Mouse (Mus musculus): ENCODE results near the gene Spp2. TPM values are rescaled to one million over a fixed set of nuclear protein-coding genes. Genes with fewer than 3 reads are reported as not detected.

Gene Spp2
- polyA plus RNA-seq, 1 experiment from 2014 or later, result 0.53 TPM

DNA sequence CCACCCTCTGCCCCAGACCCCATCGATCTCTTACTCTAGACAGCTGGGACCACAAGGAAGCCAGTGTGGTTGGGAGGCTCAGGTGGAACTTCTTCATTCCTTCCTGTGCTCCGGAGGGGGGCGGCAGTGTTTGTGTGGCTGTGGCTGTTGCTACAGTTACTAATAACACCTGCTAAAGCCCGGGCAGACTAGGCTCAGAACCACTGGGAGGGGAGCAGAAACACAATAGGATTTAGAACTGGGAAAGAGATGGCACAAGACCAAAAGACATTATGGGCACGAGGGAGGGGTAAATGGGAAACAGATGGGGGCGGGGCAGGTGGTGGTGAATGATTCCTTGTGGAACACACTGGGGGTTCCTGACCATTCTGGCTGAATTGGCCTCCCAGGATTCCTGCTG lies 55.7 kb downstream of the Spp2 start:
- ATAC-seq, result no peak
- no peak overlapping the region for H3K4me2 ChIP-seq (ENCODE audit: low read length)
- H3K4me3 ChIP-seq (replicated peaks; ENCODE audit: low read length), result no peak overlapping the region
- no peaks in the 10 kb centered on the region for H3K27me3 ChIP-seq (replicated peaks; ENCODE audit: control insufficient read depth, insufficient read depth, low read length)
- no peak overlapping the region for H3K27ac ChIP-seq (ENCODE audit: low read length)
- WGBS, result 34% methylated on average over 6 of the region's 6 CpGs
- no peaks in the 10 kb centered on the region for H3K36me3 ChIP-seq (ENCODE audit: control insufficient read depth, insufficient read depth)
- H3K9ac ChIP-seq (replicated peaks; ENCODE audit: low read depth, low read length), result no peak overlapping the region
- H3K4me1 ChIP-seq (replicated peaks; ENCODE audit: control insufficient read depth, insufficient read depth, low read length), result no peaks in the 10 kb centered on the region
- H3K9me3 ChIP-seq (ENCODE audit: control insufficient read depth, low read length), result peaks cover 3% of the 10 kb centered on the region; the same call in 1 of the 2 replicates

DNA sequence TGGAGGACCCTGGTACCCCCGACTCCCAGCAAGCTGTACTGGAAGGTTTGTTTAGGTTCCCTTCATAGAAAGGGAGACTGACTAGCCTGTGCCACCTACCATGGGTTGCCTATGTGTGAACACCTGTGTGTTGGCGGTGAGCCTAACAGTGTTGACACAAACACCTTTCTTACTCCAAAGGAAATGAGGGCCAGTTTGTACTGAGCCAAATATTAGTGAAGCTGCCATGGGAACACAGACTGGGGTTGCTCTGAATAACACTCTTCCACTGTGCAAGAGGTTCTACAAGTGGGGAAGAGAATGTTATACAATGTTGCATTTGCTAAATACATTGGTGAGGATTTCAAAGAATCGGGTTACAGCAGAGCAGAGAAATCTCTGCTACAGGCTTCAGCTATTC lies 56.5 kb downstream of the Spp2 start:
- H3K27me3 ChIP-seq (replicated peaks; ENCODE audit: control insufficient read depth, insufficient read depth, low read length), result no peaks in the 10 kb centered on the region
- H3K4me3 ChIP-seq (replicated peaks; ENCODE audit: low read length), result no peak overlapping the region
- ATAC-seq, result no peak
- WGBS, result 90% methylated on average over 3 of the region's 3 CpGs
- no peaks in the 10 kb centered on the region for H3K4me1 ChIP-seq (replicated peaks; ENCODE audit: control insufficient read depth, insufficient read depth, low read length)
- no peaks in the 10 kb centered on the region for H3K36me3 ChIP-seq (ENCODE audit: control insufficient read depth, insufficient read depth)
- no peak overlapping the region for H3K27ac ChIP-seq (ENCODE audit: low read length)
- peaks cover 3% of the 10 kb centered on the region; the same call in 1 of the 2 replicates for H3K9me3 ChIP-seq (ENCODE audit: control insufficient read depth, low read length)
- no peak overlapping the region for H3K9ac ChIP-seq (replicated peaks; ENCODE audit: low read depth, low read length)
- H3K4me2 ChIP-seq (ENCODE audit: low read length), result no peak overlapping the region

DNA sequence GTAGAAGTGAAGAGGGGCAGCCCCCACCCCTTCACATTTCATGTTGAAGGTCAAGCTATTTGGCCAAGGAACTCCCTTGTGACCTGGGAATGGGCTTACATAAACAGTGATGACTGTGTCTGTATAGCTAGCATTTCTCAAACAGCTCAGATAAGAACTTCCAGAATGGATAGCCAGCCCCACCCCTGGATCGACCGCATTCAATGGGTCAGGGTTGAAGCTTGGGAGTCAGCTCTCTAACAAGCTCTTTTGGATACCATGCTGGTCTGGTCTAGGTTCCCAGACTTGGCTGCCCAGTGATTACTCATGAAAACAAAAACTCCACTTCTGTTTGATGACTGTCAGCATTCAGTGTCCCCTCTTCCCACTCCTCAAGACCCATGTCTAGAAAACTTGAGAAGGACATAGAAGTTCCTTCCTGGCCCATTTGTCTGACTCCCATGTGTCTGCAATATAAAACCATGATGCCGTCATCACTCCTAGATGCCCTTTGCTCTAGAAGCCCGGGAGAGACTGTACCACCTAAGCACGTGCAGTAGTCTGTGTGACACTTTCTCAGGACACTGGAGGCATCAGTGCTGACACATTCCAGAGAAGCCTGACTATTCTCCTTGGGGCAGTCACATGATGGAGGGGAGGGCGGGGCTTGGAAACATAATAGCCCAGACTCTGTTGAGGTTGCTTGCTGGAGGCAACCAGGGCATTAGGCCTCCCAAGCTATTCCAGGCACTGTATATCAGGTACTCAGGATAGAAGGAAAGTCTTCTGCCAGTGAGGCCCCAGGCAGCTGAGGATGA lies 57.5 kb downstream of the Spp2 start:
- no peak for ATAC-seq
- WGBS, result 88% methylated on average over 6 of the region's 6 CpGs
- Histone ChIP-seq H3K27ac (ENCODE audit: low read length) (no peak overlapping the region), H3K4me3 (replicated peaks; ENCODE audit: low read length) (no peak overlapping the region), H3K9me3 (ENCODE audit: control insufficient read depth, low read length) (no peaks in the 10 kb centered on the region), H3K9ac (replicated peaks; ENCODE audit: low read depth, low read length) (no peak overlapping the region), H3K27me3 (replicated peaks; ENCODE audit: control insufficient read depth, insufficient read depth, low read length) (no peaks in the 10 kb centered on the region), H3K36me3 (ENCODE audit: control insufficient read depth, insufficient read depth) (no peaks in the 10 kb centered on the region), H3K4me2 (ENCODE audit: low read length) (no peak overlapping the region), H3K4me1 (replicated peaks; ENCODE audit: control insufficient read depth, insufficient read depth, low read length) (no peaks in the 10 kb centered on the region)

GRCm38 (mm10) chr1:88465722-88466121 lies 59.0 kb downstream of the Spp2 start:
- no peak overlapping the region for H3K4me2 ChIP-seq (ENCODE audit: low read length)
- H3K27ac ChIP-seq (ENCODE audit: low read length), result no peak overlapping the region
- no peaks in the 10 kb centered on the region for H3K4me1 ChIP-seq (replicated peaks; ENCODE audit: control insufficient read depth, insufficient read depth, low read length)
- H3K27me3 ChIP-seq (replicated peaks; ENCODE audit: control insufficient read depth, insufficient read depth, low read length), result no peaks in the 10 kb centered on the region
- ATAC-seq, result no peak
- H3K36me3 ChIP-seq (ENCODE audit: control insufficient read depth, insufficient read depth), result no peaks in the 10 kb centered on the region
- WGBS, result 76% methylated on average over 4 of the region's 4 CpGs
- H3K9ac ChIP-seq (replicated peaks; ENCODE audit: low read depth, low read length), result no peak overlapping the region
- H3K9me3 ChIP-seq (ENCODE audit: control insufficient read depth, low read length), result no peaks in the 10 kb centered on the region
- no peak overlapping the region for H3K4me3 ChIP-seq (replicated peaks; ENCODE audit: low read length)

- H3K4me3 ChIP-seq (replicated peaks; ENCODE audit: low read length), result no peak overlapping the region
- no peaks in the 10 kb centered on the region for H3K4me1 ChIP-seq (replicated peaks; ENCODE audit: control insufficient read depth, insufficient read depth, low read length)
- H3K4me2 ChIP-seq (ENCODE audit: low read length), result no peak overlapping the region
- ATAC-seq, result no peak
- H3K27ac ChIP-seq (ENCODE audit: low read length), result no peak overlapping the region
- no peak overlapping the region for H3K9ac ChIP-seq (replicated peaks; ENCODE audit: low read depth, low read length)
- H3K36me3 ChIP-seq (ENCODE audit: control insufficient read depth, insufficient read depth), result no peaks in the 10 kb centered on the region
- H3K9me3 ChIP-seq (ENCODE audit: control insufficient read depth, low read length), result no peaks in the 10 kb centered on the region
- 67% methylated on average over 8 of the region's 8 CpGs for WGBS
- H3K27me3 ChIP-seq (replicated peaks; ENCODE audit: control insufficient read depth, insufficient read depth, low read length), result no peaks in the 10 kb centered on the region
Measured at GRCm38 (mm10) chr1:88466325-88467064, 59.7 kb downstream of the Spp2 start.

DNA sequence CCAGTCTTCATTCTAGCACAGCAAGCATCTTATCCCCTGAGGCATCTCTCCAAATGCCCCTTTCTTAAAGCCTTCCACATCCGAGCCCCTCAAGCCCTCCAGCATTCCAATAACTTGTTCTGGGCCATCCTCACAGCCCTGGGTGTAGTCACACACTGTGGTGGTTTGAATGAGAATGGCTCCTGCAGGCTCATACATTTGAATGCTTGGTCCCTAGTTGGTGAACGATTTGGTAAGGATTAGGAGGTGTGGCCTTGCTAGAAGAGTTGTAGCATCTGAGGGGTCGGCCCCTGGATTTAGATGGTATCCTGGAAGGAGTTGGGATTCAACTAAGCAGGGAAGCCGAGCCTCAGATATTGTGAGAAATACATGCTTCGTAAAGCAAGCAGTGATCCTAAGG lies 61.1 kb downstream of the Spp2 start:
- Histone ChIP-seq H3K4me1 (replicated peaks; ENCODE audit: control insufficient read depth, insufficient read depth, low read length) (no peaks in the 10 kb centered on the region), H3K36me3 (ENCODE audit: control insufficient read depth, insufficient read depth) (no peaks in the 10 kb centered on the region), H3K27me3 (replicated peaks; ENCODE audit: control insufficient read depth, insufficient read depth, low read length) (no peaks in the 10 kb centered on the region), H3K4me3 (replicated peaks; ENCODE audit: low read length) (no peak overlapping the region), H3K9me3 (ENCODE audit: control insufficient read depth, low read length) (no peaks in the 10 kb centered on the region), H3K27ac (ENCODE audit: low read length) (no peak overlapping the region), H3K9ac (replicated peaks; ENCODE audit: low read depth, low read length) (no peak overlapping the region), H3K4me2 (ENCODE audit: low read length) (no peak overlapping the region)
- no peak for ATAC-seq
- WGBS, result 86% methylated on average over 5 of the region's 5 CpGs

DNA sequence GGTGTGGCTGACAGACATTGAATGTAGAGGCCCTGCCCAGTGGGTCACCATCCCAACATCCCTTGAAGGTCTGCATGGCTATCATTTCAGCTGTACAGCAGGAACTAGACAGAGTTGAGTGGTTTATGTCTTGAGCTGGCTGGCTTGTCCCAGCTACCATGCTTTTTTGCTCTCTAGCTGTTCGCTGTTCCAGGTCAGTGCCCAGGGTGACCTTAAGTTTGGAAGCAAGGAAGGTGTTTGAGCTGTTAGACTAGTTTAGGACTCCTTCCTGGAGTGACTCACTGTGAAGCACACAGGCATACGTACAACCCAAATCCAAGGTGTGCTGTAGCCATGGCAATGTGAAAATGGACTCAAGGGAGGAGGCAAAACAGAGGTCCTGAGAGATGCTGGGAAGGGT lies 61.6 kb downstream of the Spp2 start:
- H3K4me3 ChIP-seq (replicated peaks; ENCODE audit: low read length), result no peak overlapping the region
- H3K9ac ChIP-seq (replicated peaks; ENCODE audit: low read depth, low read length), result no peak overlapping the region
- no peak overlapping the region for H3K27ac ChIP-seq (ENCODE audit: low read length)
- H3K36me3 ChIP-seq (ENCODE audit: control insufficient read depth, insufficient read depth), result no peaks in the 10 kb centered on the region
- ATAC-seq, result no peak
- no peaks in the 10 kb centered on the region for H3K4me1 ChIP-seq (replicated peaks; ENCODE audit: control insufficient read depth, insufficient read depth, low read length)
- no peak overlapping the region for H3K4me2 ChIP-seq (ENCODE audit: low read length)
- 87% methylated on average over 2 of the region's 2 CpGs for WGBS
- no peaks in the 10 kb centered on the region for H3K27me3 ChIP-seq (replicated peaks; ENCODE audit: control insufficient read depth, insufficient read depth, low read length)
- H3K9me3 ChIP-seq (ENCODE audit: control insufficient read depth, low read length), result no peaks in the 10 kb centered on the region

GRCm38 (mm10) chr1:88469746-88470145 lies 63.0 kb downstream of the Spp2 start:
- no peak overlapping the region for H3K4me3 ChIP-seq (replicated peaks; ENCODE audit: low read length)
- no peaks in the 10 kb centered on the region for H3K36me3 ChIP-seq (ENCODE audit: control insufficient read depth, insufficient read depth)
- no peak overlapping the region for H3K9ac ChIP-seq (replicated peaks; ENCODE audit: low read depth, low read length)
- H3K4me2 ChIP-seq (ENCODE audit: low read length), result no peak overlapping the region
- H3K9me3 ChIP-seq (ENCODE audit: control insufficient read depth, low read length), result no peaks in the 10 kb centered on the region
- no peaks in the 10 kb centered on the region for H3K27me3 ChIP-seq (replicated peaks; ENCODE audit: control insufficient read depth, insufficient read depth, low read length)
- no peak for ATAC-seq
- H3K4me1 ChIP-seq (replicated peaks; ENCODE audit: control insufficient read depth, insufficient read depth, low read length), result no peaks in the 10 kb centered on the region
- H3K27ac ChIP-seq (ENCODE audit: low read length), result no peak overlapping the region
- 90% methylated on average over 4 of the region's 4 CpGs for WGBS

- H3K4me2 ChIP-seq (ENCODE audit: low read length), result no peak overlapping the region
- no peaks in the 10 kb centered on the region for H3K36me3 ChIP-seq (ENCODE audit: control insufficient read depth, insufficient read depth)
- H3K9ac ChIP-seq (replicated peaks; ENCODE audit: low read depth, low read length), result no peak overlapping the region
- no peak overlapping the region for H3K27ac ChIP-seq (ENCODE audit: low read length)
- WGBS, result 10% methylated on average over 6 of the region's 6 CpGs
- H3K27me3 ChIP-seq (replicated peaks; ENCODE audit: control insufficient read depth, insufficient read depth, low read length), result no peaks in the 10 kb centered on the region
- no peaks in the 10 kb centered on the region for H3K9me3 ChIP-seq (ENCODE audit: control insufficient read depth, low read length)
- no peak overlapping the region for H3K4me3 ChIP-seq (replicated peaks; ENCODE audit: low read length)
- ATAC-seq, result no peak
- H3K4me1 ChIP-seq (replicated peaks; ENCODE audit: control insufficient read depth, insufficient read depth, low read length), result no peaks in the 10 kb centered on the region
Measured at GRCm38 (mm10) chr1:88472258-88472657, 65.5 kb downstream of the Spp2 start.

Data from forebrain, embryonic 16.5 days (tissue).